Mouse (Mus musculus) stomach, embryonic 16.5 days (tissue): ENCODE results near the gene Klra3. TPM values are rescaled to one million over a fixed set of nuclear protein-coding genes. Genes with fewer than 3 reads are reported as not detected.

Source experiments
- polyA plus RNA-seq: library from polyadenylated mRNA; unstranded; fragments of >200 nt; fragmentation: Nextera tagmentation; extraction: Ambion mirVana; gene quantifications from 2 replicates; pipeline ENCODE4 v1.2.1, GENCODE M21; 2015

Klra3 gene
- polyA plus RNA-seq, 1 experiment from 2014 or later: not detected

Other genes with a start within 250 kb of the Klra3 start
- not detected in 2 replicates for gene Klra8, start 207.7 kb downstream of the Klra3 start, polyA plus RNA-seq
- gene Klra9, start 144.5 kb downstream of the Klra3 start, polyA plus RNA-seq: not detected in 2 replicates
- gene Klra7, start 104.3 kb downstream of the Klra3 start, polyA plus RNA-seq: not detected in 2 replicates
- not detected in 2 replicates for gene Klra10, start 55.6 kb downstream of the Klra3 start, polyA plus RNA-seq
- gene Klra1, start 49.3 kb upstream of the Klra3 start, polyA plus RNA-seq: not detected in 2 replicates